Mouse (Mus musculus) liver, adult 2 months (tissue): ENCODE results near the gene Mterf4. TPM values are rescaled to one million over a fixed set of nuclear protein-coding genes. Genes with fewer than 3 reads are reported as not detected.

Experiments
- DNase-seq: peaks from one replicate; pipeline ENCODE4 v3.0.0-alpha.2; 2011; ENCODE audit warnings: low read depth, low spot score; ENCODE audit errors: extremely low read depth
- H3K27ac ChIP-seq: fragments of 200-500 bp; replicated peaks from 2 replicates; pipeline ENCODE4 v1.5.1; 2012; ENCODE audit warnings: low read depth, mild to moderate bottlenecking, control low read depth, inconsistent platforms, low read length; ENCODE audit not compliant: insufficient read depth
- H3K27me3 ChIP-seq: fragments of 200-500 bp; 2 replicates; pipeline ENCODE4 v1.6.1; 2012; ENCODE audit warnings: mild to moderate bottlenecking, moderate library complexity, low read length, inconsistent platforms; ENCODE audit not compliant: control insufficient read depth, insufficient read depth
- H3K36me3 ChIP-seq: fragments of 200-500 bp; 2 replicates; pipeline ENCODE4 v1.6.1; 2012; ENCODE audit warnings: low read length, inconsistent platforms; ENCODE audit not compliant: control insufficient read depth, insufficient read depth
- H3K4me1 ChIP-seq: fragments of 200-500 bp; 2 replicates; pipeline ENCODE4 v1.6.1; 2011; ENCODE audit warnings: low read length; ENCODE audit not compliant: control insufficient read depth, insufficient read depth
- H3K4me3 ChIP-seq: fragments of 200-500 bp; 2 replicates; pipeline ENCODE4 v1.5.1; 2011; ENCODE audit warnings: low read depth, mild to moderate bottlenecking, control low read depth, low read length, moderate library complexity; ENCODE audit not compliant: insufficient read depth
- H3K79me2 ChIP-seq: fragments of 200-500 bp; 2 replicates; pipeline ENCODE4 v1.6.1; 2012; ENCODE audit warnings: inconsistent platforms, mild to moderate bottlenecking, low read length, moderate library complexity; ENCODE audit not compliant: control insufficient read depth, insufficient read depth
- H3K9ac ChIP-seq: fragments of 200-500 bp; 2 replicates; pipeline ENCODE4 v1.6.1; 2012; ENCODE audit warnings: low read depth, mild to moderate bottlenecking, control low read depth, inconsistent platforms, low read length
- CTCF ChIP-seq: fragments of 200-500 bp; IDR thresholded peaks from 2 replicates; pipeline ENCODE4 v1.5.1; 2011; ENCODE audit warnings: low read depth, low read length, control low read depth
- POLR2A ChIP-seq: fragments of 200-500 bp; IDR thresholded peaks from 2 replicates; pipeline ENCODE4 v1.6.1; 2011; ENCODE audit warnings: low read length, control low read depth; ENCODE audit not compliant: insufficient read depth; ENCODE audit errors: extremely low read depth
- WGBS: fragments of 180-500 bp; shearing (Covaris S2); methylation state at CpG from one replicate; pipeline ENCODE4 v1.1.7; 2018; 5-methylcytosine and 5-hydroxymethylcytosine counted together
- polyA plus RNA-seq: library from polyadenylated mRNA; depleted of rRNA; stranded (reverse); fragments of >200 nt; gene quantifications from 2 replicates; pipeline ENCODE4 v1.2.3, GENCODE M21; 2012
- total RNA-seq: library from RNA; depleted of rRNA; stranded (reverse); fragments of >200 nt; gene quantifications from 2 replicates; pipeline ENCODE4 v1.2.3, GENCODE M21; 2014

Mterf4 gene
- total and polyA plus RNA-seq, 2 experiments = 11.0 to 24.6 TPM

GRCm38 (mm10) chr1:93277041-93277440, 28.7 kb downstream of the Mterf4 start:
- H3K27ac ChIP-seq = no peak overlapping the region
- no peaks in the 10 kb centered on the region for H3K79me2 ChIP-seq
- WGBS = 79% methylated on average over 7 of the region's 7 CpGs

GRCm38 (mm10) chr1:93275561-93275960, 30.2 kb downstream of the Mterf4 start:
- Histone ChIP-seq H3K79me2 (no peaks in the 10 kb centered on the region), H3K4me1 (no peaks in the 10 kb centered on the region), H3K27ac (no peak overlapping the region), H3K27me3 (no peaks in the 10 kb centered on the region), H3K36me3 (no peaks in the 10 kb centered on the region), H3K4me3 (no peak overlapping the region), H3K9ac (no peak overlapping the region)
- DNase-seq = no peak
- TF ChIP-seq CTCF = no peak
- no peak for TF ChIP-seq POLR2A
- WGBS = 72% methylated on average over 6 of the region's 6 CpGs

More at GRCm38 (mm10) chr1:93277041-93277440, 28.7 kb downstream of the Mterf4 start:
- Histone ChIP-seq H3K9ac (no peak overlapping the region), H3K36me3 (no peaks in the 10 kb centered on the region), H3K27me3 (no peaks in the 10 kb centered on the region), H3K4me3 (no peak overlapping the region), H3K4me1 (no peaks in the 10 kb centered on the region)
- no peak for DNase-seq
- TF ChIP-seq CTCF (no peak), POLR2A (no peak)

- Histone ChIP-seq H3K79me2 (no peaks in the 10 kb centered on the region), H3K9ac (no peak overlapping the region), H3K4me3 (no peak overlapping the region), H3K27ac (no peak overlapping the region), H3K36me3 (no peaks in the 10 kb centered on the region; the same call in 1 of the 2 replicates), H3K27me3 (no peaks in the 10 kb centered on the region), H3K4me1 (no peaks in the 10 kb centered on the region)
- 26% methylated on average over 16 of the region's 16 CpGs for WGBS
- no peak for DNase-seq
- TF ChIP-seq POLR2A (no peak), CTCF (no peak)
These were observed 33.3 kb downstream of the Mterf4 start for GRCm38 (mm10) chr1:93272409-93272821.

- TF ChIP-seq CTCF = no peak
- TF ChIP-seq POLR2A = no peak
- Histone ChIP-seq H3K36me3 (no peaks in the 10 kb centered on the region; the same call in 1 of the 2 replicates), H3K9ac (no peak overlapping the region), H3K27me3 (no peaks in the 10 kb centered on the region), H3K4me3 (no peak overlapping the region), H3K79me2 (no peaks in the 10 kb centered on the region), H3K27ac (no peak overlapping the region), H3K4me1 (no peaks in the 10 kb centered on the region)
- no peak for DNase-seq
- WGBS = 80% methylated on average over 5 of the region's 6 CpGs
These were observed 34.0 kb downstream of the Mterf4 start for GRCm38 (mm10) chr1:93271751-93272150.

GRCm38 (mm10) chr1:93270516-93271240, 35.0 kb downstream of the Mterf4 start:
- TF ChIP-seq POLR2A = no peak
- no peak for TF ChIP-seq CTCF
- H3K4me1 ChIP-seq = no peaks in the 10 kb centered on the region
- no peak overlapping the region for H3K4me3 ChIP-seq
- no peaks in the 10 kb centered on the region for H3K79me2 ChIP-seq
- H3K36me3 ChIP-seq = peaks cover 1% of the 10 kb centered on the region; the same call in 1 of the 2 replicates
- H3K9ac ChIP-seq = no peak overlapping the region
- H3K27me3 ChIP-seq = no peaks in the 10 kb centered on the region
- no peak for DNase-seq
- WGBS = 69% methylated on average over 3 of the region's 3 CpGs
- no peak overlapping the region for H3K27ac ChIP-seq

- H3K9ac ChIP-seq = no peak overlapping the region
- peaks cover 5% of the 10 kb centered on the region; the same call in 1 of the 2 replicates for H3K36me3 ChIP-seq
- no peaks in the 10 kb centered on the region for H3K27me3 ChIP-seq
- no peaks in the 10 kb centered on the region for H3K4me1 ChIP-seq
- DNase-seq = no peak
- H3K4me3 ChIP-seq = no peak overlapping the region
- no peaks in the 10 kb centered on the region for H3K79me2 ChIP-seq
- TF ChIP-seq CTCF (no peak), POLR2A (no peak)
- H3K27ac ChIP-seq = no peak overlapping the region
- WGBS = 90% methylated on average over 2 of the region's 2 CpGs
These were observed 37.5 kb downstream of the Mterf4 start for GRCm38 (mm10) chr1:93268246-93268645.
